Mouse (Mus musculus): Measurements from ENCODE around the gene Cacna1i. TPM values are rescaled to one million over a fixed set of nuclear protein-coding genes. Genes with fewer than 3 reads are reported as not detected.

The Cacna1i gene
- polyA plus RNA-seq, 1 experiment from 2014 or later, result 0.84 TPM

- no peak for ATAC-seq
- Histone ChIP-seq H3K27ac (ENCODE audit: low read depth, low read length) (no peak overlapping the region), H3K4me2 (ENCODE audit: low read length) (no peak overlapping the region), H3K9ac (ENCODE audit: low read depth, low read length) (no peak overlapping the region), H3K4me3 (ENCODE audit: low read length) (no peak overlapping the region), H3K4me1 (ENCODE audit: control insufficient read depth, insufficient read depth, low read depth, low read length) (peaks cover 9% of the 10 kb centered on the region), H3K36me3 (ENCODE audit: control insufficient read depth, insufficient read depth, low read length) (no peaks in the 10 kb centered on the region), H3K27me3 (replicated peaks; ENCODE audit: control insufficient read depth, insufficient read depth, low read length) (no peaks in the 10 kb centered on the region), H3K9me3 (ENCODE audit: control insufficient read depth, low read length) (no peaks in the 10 kb centered on the region; the same call in 1 of the 2 replicates)
- 79% methylated on average over 1 of the region's 1 CpGs for WGBS
These were observed 112.4 kb downstream of the Cacna1i start for GRCm38 (mm10) chr15:80399451-80399850.

DNA sequence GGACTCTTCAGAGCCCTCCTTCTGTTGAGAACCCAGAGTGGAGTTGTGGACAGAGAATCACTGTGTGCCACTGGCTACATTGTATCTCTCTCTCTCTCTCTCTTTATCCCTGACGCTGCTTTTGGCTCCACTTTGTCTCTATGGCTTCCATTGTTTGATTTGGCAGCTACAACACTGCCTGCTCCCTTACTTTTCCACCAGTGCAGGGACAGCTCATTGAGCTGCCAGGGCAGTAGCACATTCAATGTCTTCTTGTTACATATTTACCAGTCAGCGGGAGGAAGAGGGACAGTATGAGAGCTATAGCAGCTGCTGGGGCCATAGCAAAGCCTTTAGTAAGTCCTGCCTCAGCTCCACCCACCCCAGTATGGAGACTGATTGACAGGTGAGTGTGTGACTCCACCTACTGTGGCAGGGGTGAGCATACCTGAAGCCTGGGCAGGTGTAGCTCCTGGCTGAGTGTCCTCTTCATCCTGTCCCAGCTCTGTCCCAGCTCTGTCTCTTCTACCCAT is 114.4 kb downstream of the Cacna1i start:
- ATAC-seq, result peak; percentile 57
- H3K4me3 ChIP-seq (ENCODE audit: low read length), result no peak overlapping the region
- 17% methylated on average over 2 of the region's 2 CpGs for WGBS
- no peaks in the 10 kb centered on the region for H3K27me3 ChIP-seq (replicated peaks; ENCODE audit: control insufficient read depth, insufficient read depth, low read length)
- H3K9ac ChIP-seq (ENCODE audit: low read depth, low read length), result no peak overlapping the region
- H3K27ac ChIP-seq (ENCODE audit: low read depth, low read length), result no peak overlapping the region
- H3K36me3 ChIP-seq (ENCODE audit: control insufficient read depth, insufficient read depth, low read length), result no peaks in the 10 kb centered on the region
- peaks cover 9% of the 10 kb centered on the region for H3K4me1 ChIP-seq (ENCODE audit: control insufficient read depth, insufficient read depth, low read depth, low read length)
- no peak overlapping the region for H3K4me2 ChIP-seq (ENCODE audit: low read length)
- no peaks in the 10 kb centered on the region; the same call in 1 of the 2 replicates for H3K9me3 ChIP-seq (ENCODE audit: control insufficient read depth, low read length)

GRCm38 (mm10) chr15:80401980-80402379 is 114.9 kb downstream of the Cacna1i start:
- Histone ChIP-seq H3K9ac (ENCODE audit: low read depth, low read length) (no peak overlapping the region), H3K36me3 (ENCODE audit: control insufficient read depth, insufficient read depth, low read length) (no peaks in the 10 kb centered on the region), H3K4me1 (ENCODE audit: control insufficient read depth, insufficient read depth, low read depth, low read length) (peaks cover 9% of the 10 kb centered on the region), H3K9me3 (ENCODE audit: control insufficient read depth, low read length) (no peaks in the 10 kb centered on the region; the same call in 1 of the 2 replicates), H3K27me3 (replicated peaks; ENCODE audit: control insufficient read depth, insufficient read depth, low read length) (no peaks in the 10 kb centered on the region), H3K4me3 (ENCODE audit: low read length) (no peak overlapping the region), H3K4me2 (ENCODE audit: low read length) (no peak overlapping the region), H3K27ac (ENCODE audit: low read depth, low read length) (no peak overlapping the region)
- WGBS, result 26% methylated on average over 8 of the region's 8 CpGs
- ATAC-seq, result no peak; the same call in 1 of the 2 replicates

- Histone ChIP-seq H3K4me3 (ENCODE audit: low read length) (no peak overlapping the region), H3K27ac (ENCODE audit: low read depth, low read length) (no peak overlapping the region), H3K9ac (ENCODE audit: low read depth, low read length) (no peak overlapping the region), H3K27me3 (replicated peaks; ENCODE audit: control insufficient read depth, insufficient read depth, low read length) (no peaks in the 10 kb centered on the region), H3K4me2 (ENCODE audit: low read length) (no peak overlapping the region), H3K9me3 (ENCODE audit: control insufficient read depth, low read length) (no peaks in the 10 kb centered on the region), H3K36me3 (ENCODE audit: control insufficient read depth, insufficient read depth, low read length) (no peaks in the 10 kb centered on the region), H3K4me1 (ENCODE audit: control insufficient read depth, insufficient read depth, low read depth, low read length) (no peaks in the 10 kb centered on the region)
- WGBS, result 40% methylated on average over 1 of the region's 1 CpGs
- no peak for ATAC-seq
These were observed 120.8 kb downstream of the Cacna1i start for GRCm38 (mm10) chr15:80407873-80408272.

DNA sequence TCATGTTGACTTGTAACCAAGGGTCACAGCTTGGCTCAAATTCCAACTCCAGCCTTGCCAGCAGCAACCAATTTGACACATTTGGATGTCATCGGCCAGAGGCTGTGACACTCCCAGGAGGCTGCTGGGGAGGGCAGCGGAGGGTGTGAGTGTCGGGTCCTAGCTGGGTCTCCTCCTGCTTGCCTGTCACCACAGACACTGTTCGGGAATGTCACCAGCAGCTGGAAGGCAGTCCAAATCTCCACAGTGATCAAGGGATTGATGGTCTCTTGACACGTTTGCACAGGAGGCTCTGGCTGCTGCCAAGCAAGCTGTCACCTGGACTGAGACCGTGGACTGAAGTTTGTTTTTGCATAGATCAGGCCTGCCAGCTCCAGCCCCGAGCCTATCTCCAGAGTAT is 123.6 kb downstream of the Cacna1i start:
- Histone ChIP-seq H3K27ac (ENCODE audit: low read depth, low read length) (no peak overlapping the region), H3K36me3 (ENCODE audit: control insufficient read depth, insufficient read depth, low read length) (no peaks in the 10 kb centered on the region), H3K4me2 (ENCODE audit: low read length) (no peak overlapping the region), H3K27me3 (replicated peaks; ENCODE audit: control insufficient read depth, insufficient read depth, low read length) (no peaks in the 10 kb centered on the region), H3K4me1 (ENCODE audit: control insufficient read depth, insufficient read depth, low read depth, low read length) (peaks cover 6% of the 10 kb centered on the region), H3K9ac (ENCODE audit: low read depth, low read length) (no peak overlapping the region), H3K4me3 (ENCODE audit: low read length) (no peak overlapping the region), H3K9me3 (ENCODE audit: control insufficient read depth, low read length) (no peaks in the 10 kb centered on the region)
- no peak for ATAC-seq
- 58% methylated on average over 7 of the region's 7 CpGs for WGBS

DNA sequence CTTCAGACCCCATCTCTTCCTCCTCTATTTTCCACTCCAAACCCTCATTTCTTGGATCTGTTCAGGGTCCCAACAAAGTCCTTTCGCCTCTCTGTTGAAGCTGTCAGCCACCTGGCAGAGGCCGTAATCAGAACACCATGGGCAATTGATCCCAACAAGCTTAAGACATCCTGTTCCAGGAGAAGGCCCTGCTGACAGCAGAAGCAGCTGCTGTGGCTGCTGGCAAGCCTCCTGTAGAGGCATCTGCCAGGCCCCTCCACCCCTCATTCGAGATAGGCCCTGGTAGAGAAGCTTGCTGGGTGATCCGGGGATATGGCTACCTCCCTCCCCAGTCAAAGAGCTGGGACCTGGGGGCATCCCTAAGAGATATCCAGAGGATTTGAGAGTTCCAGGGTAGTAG is 126.0 kb downstream of the Cacna1i start:
- H3K36me3 ChIP-seq (ENCODE audit: control insufficient read depth, insufficient read depth, low read length), result no peaks in the 10 kb centered on the region
- no peaks in the 10 kb centered on the region for H3K9me3 ChIP-seq (ENCODE audit: control insufficient read depth, low read length)
- H3K4me2 ChIP-seq (ENCODE audit: low read length), result no peak overlapping the region
- WGBS, result 58% methylated on average over 4 of the region's 4 CpGs
- H3K27ac ChIP-seq (ENCODE audit: low read depth, low read length), result no peak overlapping the region
- no peak overlapping the region for H3K4me3 ChIP-seq (ENCODE audit: low read length)
- no peaks in the 10 kb centered on the region for H3K27me3 ChIP-seq (replicated peaks; ENCODE audit: control insufficient read depth, insufficient read depth, low read length)
- H3K9ac ChIP-seq (ENCODE audit: low read depth, low read length), result no peak overlapping the region
- peak; percentile 53; the same call in 1 of the 2 replicates for ATAC-seq
- H3K4me1 ChIP-seq (ENCODE audit: control insufficient read depth, insufficient read depth, low read depth, low read length), result peaks cover 10% of the 10 kb centered on the region

DNA sequence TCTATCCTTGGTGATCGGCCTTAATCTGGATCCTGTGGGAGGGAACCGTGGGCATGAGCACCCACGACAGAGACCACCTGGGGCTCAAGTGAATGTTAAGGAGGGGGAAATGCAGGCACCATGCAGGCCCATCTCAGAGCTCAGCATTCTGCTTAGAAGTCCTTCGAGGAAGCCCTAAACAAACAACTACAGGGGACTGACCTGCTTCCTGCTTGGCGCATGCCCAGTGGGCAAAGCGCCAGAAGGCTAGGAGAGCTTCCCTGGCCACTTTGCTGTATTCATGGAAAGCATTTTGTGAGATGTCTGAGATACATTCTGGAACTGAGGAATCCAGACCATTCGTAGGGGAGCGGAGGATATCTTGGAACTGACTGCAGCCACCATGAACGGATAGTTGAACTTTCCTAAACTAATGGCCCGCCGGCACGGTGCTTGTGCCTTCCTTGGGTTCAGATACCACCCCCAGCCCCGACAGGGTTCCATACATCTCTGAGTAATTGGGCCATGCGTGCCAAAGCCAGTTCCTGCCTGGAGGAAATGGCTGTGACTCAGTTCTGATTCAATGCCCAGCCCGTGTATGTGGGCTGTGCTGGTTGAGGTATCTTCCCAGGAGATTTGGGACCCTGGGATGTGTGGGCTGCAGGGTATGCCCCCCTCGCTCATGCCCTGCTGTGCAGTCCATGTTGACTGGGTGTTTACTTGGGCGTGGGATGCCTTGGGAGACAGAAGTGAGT is 127.1 kb downstream of the Cacna1i start:
- H3K9me3 ChIP-seq (ENCODE audit: control insufficient read depth, low read length), result no peaks in the 10 kb centered on the region
- H3K27me3 ChIP-seq (replicated peaks; ENCODE audit: control insufficient read depth, insufficient read depth, low read length), result no peaks in the 10 kb centered on the region
- H3K9ac ChIP-seq (ENCODE audit: low read depth, low read length), result no peak overlapping the region
- peaks cover 10% of the 10 kb centered on the region for H3K4me1 ChIP-seq (ENCODE audit: control insufficient read depth, insufficient read depth, low read depth, low read length)
- no peak overlapping the region for H3K4me3 ChIP-seq (ENCODE audit: low read length)
- no peak for ATAC-seq
- H3K36me3 ChIP-seq (ENCODE audit: control insufficient read depth, insufficient read depth, low read length), result no peaks in the 10 kb centered on the region
- WGBS, result 78% methylated on average over 17 of the region's 17 CpGs
- no peak overlapping the region for H3K4me2 ChIP-seq (ENCODE audit: low read length)
- H3K27ac ChIP-seq (ENCODE audit: low read depth, low read length), result no peak overlapping the region

GRCm38 (mm10) chr15:80415132-80415531 is 128.1 kb downstream of the Cacna1i start:
- Histone ChIP-seq H3K27ac (ENCODE audit: low read depth, low read length) (no peak overlapping the region), H3K9ac (ENCODE audit: low read depth, low read length) (no peak overlapping the region), H3K4me3 (ENCODE audit: low read length) (no peak overlapping the region), H3K9me3 (ENCODE audit: control insufficient read depth, low read length) (no peaks in the 10 kb centered on the region), H3K4me1 (ENCODE audit: control insufficient read depth, insufficient read depth, low read depth, low read length) (peaks cover 10% of the 10 kb centered on the region), H3K27me3 (replicated peaks; ENCODE audit: control insufficient read depth, insufficient read depth, low read length) (no peaks in the 10 kb centered on the region), H3K4me2 (ENCODE audit: low read length) (no peak overlapping the region), H3K36me3 (ENCODE audit: control insufficient read depth, insufficient read depth, low read length) (no peaks in the 10 kb centered on the region)
- no peak for ATAC-seq
- WGBS, result 45% methylated on average over 4 of the region's 4 CpGs

DNA sequence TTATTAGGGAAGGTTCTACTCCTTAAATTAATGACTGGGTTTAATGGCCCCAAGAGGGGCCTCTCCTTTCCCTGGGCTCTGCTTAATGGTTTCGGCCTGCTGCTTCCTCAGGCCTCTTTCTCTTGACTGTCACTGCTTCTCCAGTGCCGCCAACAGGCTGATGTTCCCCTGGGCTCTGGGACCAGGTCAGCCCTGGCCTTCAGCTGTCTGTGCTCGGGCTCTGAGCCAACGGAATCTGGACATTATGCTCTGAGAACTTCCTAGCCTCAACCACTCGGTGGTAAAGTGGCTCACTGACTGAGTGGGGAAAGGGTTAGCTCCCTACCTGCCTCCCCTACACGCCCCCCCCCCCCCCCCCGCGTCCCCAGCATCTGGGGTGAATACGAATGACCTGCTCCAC is 130.0 kb downstream of the Cacna1i start:
- no peak for ATAC-seq
- Histone ChIP-seq H3K36me3 (ENCODE audit: control insufficient read depth, insufficient read depth, low read length) (no peaks in the 10 kb centered on the region), H3K9me3 (ENCODE audit: control insufficient read depth, low read length) (no peaks in the 10 kb centered on the region), H3K4me3 (ENCODE audit: low read length) (no peak overlapping the region), H3K27ac (ENCODE audit: low read depth, low read length) (no peak overlapping the region; the same call in 1 of the 2 replicates), H3K4me1 (ENCODE audit: control insufficient read depth, insufficient read depth, low read depth, low read length) (peaks cover 10% of the 10 kb centered on the region), H3K27me3 (replicated peaks; ENCODE audit: control insufficient read depth, insufficient read depth, low read length) (no peaks in the 10 kb centered on the region), H3K4me2 (ENCODE audit: low read length) (no peak overlapping the region), H3K9ac (ENCODE audit: low read depth, low read length) (no peak overlapping the region)
- 52% methylated on average over 8 of the region's 9 CpGs for WGBS
